Mouse (Mus musculus) thymus, postnatal 10 days (tissue): ENCODE results near the gene Tfap2d.

Experiments used
- DNase-seq, 2 experiments: peaks; one replicate each; pipeline ENCODE4 v3.0.0; 2021; ENCODE audit warnings: low spot score in 2 of 2

Gene Tfap2d

GRCm38 (mm10) chr1:19102631-19103030, at the start of gene Tfap2d:
Tfap2d (plus strand) TSS chr1:19103022.
- no peak for DNase-seq

- no peak for DNase-seq
Measured at GRCm38 (mm10) chr1:19056300-19056699, 46.5 kb upstream of the Tfap2d start.

- DNase-seq: no peak
Measured at GRCm38 (mm10) chr1:19056861-19057260, 46.0 kb upstream of the Tfap2d start.

- DNase-seq: no peak
Measured at GRCm38 (mm10) chr1:19088078-19088477, 14.7 kb upstream of the Tfap2d start.

- no peak for DNase-seq
Measured at GRCm38 (mm10) chr1:19096921-19097320, 5.9 kb upstream of the Tfap2d start.

GRCm38 (mm10) chr1:19103316-19103715, 494 bp downstream of the Tfap2d start:
- no peak for DNase-seq

GRCm38 (mm10) chr1:19103776-19104142, 937 bp downstream of the Tfap2d start:
- no peak for DNase-seq

- DNase-seq: no peak
Measured at GRCm38 (mm10) chr1:19104143-19104857, 1.5 kb downstream of the Tfap2d start.

- DNase-seq: no peak
Measured at GRCm38 (mm10) chr1:19106401-19106800, 3.6 kb downstream of the Tfap2d start.

GRCm38 (mm10) chr1:19106841-19107800, 4.3 kb downstream of the Tfap2d start:
- no peak for DNase-seq

GRCm38 (mm10) chr1:19107801-19108200, 5.0 kb downstream of the Tfap2d start:
- DNase-seq: no peak

- no peak for DNase-seq
Measured at GRCm38 (mm10) chr1:19109711-19110110, 6.9 kb downstream of the Tfap2d start.

GRCm38 (mm10) chr1:19110211-19110610, 7.4 kb downstream of the Tfap2d start:
- DNase-seq: no peak

GRCm38 (mm10) chr1:19111020-19111419, 8.2 kb downstream of the Tfap2d start:
- no peak for DNase-seq

GRCm38 (mm10) chr1:19178742-19179397, 76.0 kb downstream of the Tfap2d start:
- DNase-seq: peak in 1 of 2 experiments; percentile 9

GRCm38 (mm10) chr1:19205649-19206048, 102.8 kb downstream of the Tfap2d start:
- no peak for DNase-seq

- DNase-seq: no peak
Measured at GRCm38 (mm10) chr1:19206194-19206593, 103.4 kb downstream of the Tfap2d start.

- no peak for DNase-seq
Measured at GRCm38 (mm10) chr1:19207611-19208010, 104.8 kb downstream of the Tfap2d start.

GRCm38 (mm10) chr1:19208641-19209358, 106.0 kb downstream of the Tfap2d start, which contains the start of gene Tfap2b:
Tfap2b (plus strand) TSS chr1:19208914.
- no peak for DNase-seq

- no peak for DNase-seq
Measured at GRCm38 (mm10) chr1:19209359-19209745, 106.5 kb downstream of the Tfap2d start.

GRCm38 (mm10) chr1:19209776-19210175, 107.0 kb downstream of the Tfap2d start:
- no peak for DNase-seq
